Mouse (Mus musculus): ENCODE data around the gene Dnajc12.
A peak's percentile ranks its signal among the peaks of the same experiment; 100 is the strongest.
"Not testable (repeated sequence)": the region's sequence is repeated elsewhere in the genome, so short reads cannot be mapped to it uniquely, and the experiment has no call there.

Dnajc12 gene

GRCm38 (mm10) chr10:63429380-63429779 lies 47.1 kb downstream of the Dnajc12 start:
- peak; percentile 99 for DNase-seq (ENCODE audit: extremely low read depth, insufficient read length, low spot score)

DNA sequence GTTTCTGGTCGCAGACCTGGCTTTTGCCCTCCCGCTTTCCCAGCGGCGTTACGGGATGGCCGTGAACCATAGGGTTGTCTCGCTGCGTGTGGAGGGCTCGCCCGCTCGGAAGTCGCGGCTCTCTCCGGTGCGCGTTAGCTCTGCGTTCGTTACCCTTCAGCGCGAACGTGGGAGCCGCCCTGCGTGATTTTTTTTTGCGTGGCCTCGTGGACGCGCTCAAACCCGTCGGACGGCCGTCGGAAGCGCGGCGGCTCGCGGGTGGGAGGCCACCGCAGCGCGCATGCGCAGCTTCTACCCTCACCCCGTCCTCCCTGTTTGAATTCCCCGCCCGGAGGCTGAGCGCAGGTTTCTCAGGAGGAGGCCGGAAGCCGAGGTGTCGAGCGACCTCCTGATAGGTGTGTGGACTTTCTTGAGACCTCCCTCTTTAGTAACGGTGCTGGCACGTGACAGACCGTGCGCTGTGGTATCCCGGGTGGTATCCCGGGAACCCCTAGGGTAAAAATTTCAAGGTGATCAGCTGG lies 47.6 kb downstream of the Dnajc12 start, which contains the start of gene Ctnna3:
TSS of gene Ctnna3 (plus strand) at position 314 of the 521 bp plus-strand sequence.
- DNase-seq (ENCODE audit: extremely low read depth, insufficient read length, low spot score): peak; percentile 90

DNA sequence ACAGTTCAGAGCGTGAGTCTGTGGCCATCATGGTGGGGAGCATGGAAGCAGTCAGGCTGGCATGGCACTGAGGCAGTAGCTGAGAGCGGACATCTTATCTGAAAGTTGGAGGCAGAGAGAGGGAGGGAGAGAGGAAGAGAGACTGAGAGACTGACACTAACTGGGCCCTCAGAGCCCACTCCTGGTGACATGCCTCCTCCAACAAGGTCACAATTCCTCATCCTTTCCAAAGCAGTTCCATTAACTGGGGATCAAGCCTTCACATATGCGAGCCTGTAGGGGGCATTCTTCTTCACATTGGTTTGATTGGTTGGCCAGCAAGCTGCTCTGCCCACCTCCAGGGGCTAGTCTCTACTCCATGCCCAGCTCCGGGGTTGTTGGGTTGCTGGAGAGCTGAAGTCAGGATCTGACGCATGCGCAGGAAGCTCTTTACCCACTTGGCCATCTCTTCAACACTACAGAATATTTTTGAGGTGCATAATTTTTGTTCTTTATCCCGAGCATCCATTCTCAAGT lies 49.0 kb downstream of the Dnajc12 start:
- no peak for DNase-seq (ENCODE audit: extremely low read depth, insufficient read length, low spot score)

DNA sequence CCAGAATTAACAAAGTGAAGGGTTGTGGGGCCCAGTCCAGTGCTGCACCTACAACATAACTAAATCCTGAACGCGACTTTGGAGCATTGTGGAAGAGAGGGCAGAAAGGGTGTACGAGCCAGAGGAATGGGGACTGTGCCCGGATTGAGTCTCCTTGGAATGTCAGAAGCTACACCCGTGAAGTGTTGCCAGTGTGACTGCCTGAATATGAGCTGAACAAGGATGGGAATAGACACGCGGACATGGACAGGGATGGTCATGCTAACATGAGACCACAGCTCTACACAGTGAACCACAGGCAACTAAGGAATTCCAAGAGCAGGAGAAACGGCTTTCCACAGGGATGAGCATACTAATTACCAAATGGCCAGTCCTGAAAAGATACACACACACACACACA lies 49.9 kb downstream of the Dnajc12 start:
- no peak for DNase-seq (ENCODE audit: extremely low read depth, insufficient read length, low spot score)

- no peak for DNase-seq (ENCODE audit: extremely low read depth, insufficient read length, low spot score)
These were observed 50.6 kb downstream of the Dnajc12 start for GRCm38 (mm10) chr10:63432887-63433286.

DNA sequence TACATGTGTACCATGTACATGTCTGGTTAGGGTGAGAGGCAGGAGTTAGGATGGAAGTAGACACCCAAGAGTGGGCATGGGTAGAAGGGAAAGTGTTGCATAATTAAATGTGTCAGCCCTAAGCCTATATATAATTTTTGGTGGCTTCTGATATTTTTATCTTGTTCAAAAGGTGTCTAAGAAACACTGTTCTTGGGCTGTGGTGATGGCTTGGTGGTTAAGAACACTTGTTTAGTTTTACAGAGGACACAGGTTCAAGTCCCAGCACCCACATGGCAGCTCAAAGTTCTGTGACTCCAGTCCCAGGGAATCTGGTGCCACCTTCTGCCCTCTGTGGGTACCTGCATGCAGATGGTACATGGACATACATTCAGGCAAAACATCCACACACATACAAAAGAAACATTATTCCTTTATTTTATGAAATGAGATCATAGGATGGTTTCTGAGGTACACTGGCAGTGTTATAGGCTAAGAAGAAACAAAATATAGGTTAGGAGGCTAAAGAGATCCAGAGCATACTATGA lies 56.6 kb downstream of the Dnajc12 start:
- no peak for DNase-seq (ENCODE audit: extremely low read depth, insufficient read length, low spot score)

DNA sequence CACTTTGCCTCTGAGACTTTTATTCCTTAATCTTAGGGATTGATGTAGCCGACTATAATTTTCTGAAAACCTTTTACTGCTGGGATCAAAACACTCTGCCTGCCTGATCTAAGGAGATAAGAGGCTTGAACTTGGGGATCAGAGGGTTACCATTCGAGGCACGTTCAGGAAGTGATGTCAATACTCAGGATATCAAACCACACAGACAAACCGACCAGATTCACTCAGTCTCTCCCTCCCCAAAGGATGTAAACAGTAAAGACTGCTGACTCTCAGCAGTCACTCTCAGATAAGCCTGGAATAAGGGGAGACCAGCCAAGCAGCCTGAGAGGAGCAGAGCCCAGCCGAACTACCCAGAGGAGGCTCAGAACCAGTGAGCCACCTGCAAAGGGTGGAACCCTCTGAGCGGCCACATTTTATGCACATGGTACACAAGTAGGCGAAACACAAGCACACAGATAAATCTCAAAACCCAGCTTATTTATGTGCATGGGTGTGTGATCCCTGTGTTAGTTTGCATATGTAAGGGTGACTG lies 57.5 kb downstream of the Dnajc12 start:
- DNase-seq (ENCODE audit: extremely low read depth, insufficient read length, low spot score): no peak

- not testable (repeated sequence) for DNase-seq (ENCODE audit: extremely low read depth, insufficient read length, low spot score)
These were observed 62.6 kb downstream of the Dnajc12 start for GRCm38 (mm10) chr10:63444602-63445387.

DNA sequence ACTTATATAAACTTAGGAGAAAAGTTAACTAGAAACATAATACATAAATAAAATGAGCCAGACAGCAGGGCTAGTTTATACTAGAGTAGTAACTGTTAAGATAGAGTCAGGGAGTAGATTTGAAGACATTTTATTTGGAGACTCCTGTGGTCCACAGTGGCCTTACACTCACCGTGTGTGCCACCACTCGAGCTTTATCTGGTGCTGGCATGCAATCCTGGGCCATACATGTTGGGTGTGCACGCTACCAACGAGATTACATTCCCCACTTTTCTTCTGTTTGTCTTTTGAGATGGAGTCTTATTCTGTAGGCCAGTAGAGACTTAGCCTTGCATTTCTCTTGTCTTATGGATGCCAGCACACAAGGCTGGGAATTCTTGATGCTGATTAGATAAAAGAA lies 71.7 kb downstream of the Dnajc12 start:
- no peak for DNase-seq (ENCODE audit: extremely low read depth, insufficient read length, low spot score)

- no peak for DNase-seq (ENCODE audit: extremely low read depth, insufficient read length, low spot score)
These were observed 73.1 kb downstream of the Dnajc12 start for GRCm38 (mm10) chr10:63455110-63455878.

GRCm38 (mm10) chr10:63457292-63458128 lies 75.3 kb downstream of the Dnajc12 start:
- no peak for DNase-seq (ENCODE audit: extremely low read depth, insufficient read length, low spot score)

All from 3134 (cell line).